Mouse (Mus musculus): ENCODE data around the gene Hsdl2. TPM values are rescaled to one million over a fixed set of nuclear protein-coding genes. Genes with fewer than 3 reads are reported as not detected.
"Not testable (repeated sequence)": the region's sequence is repeated elsewhere in the genome, so short reads cannot be mapped to it uniquely, and the experiment has no call there.

Gene Hsdl2
- polyA plus RNA-seq, 1 experiment from 2014 or later: 32.2 TPM

DNA sequence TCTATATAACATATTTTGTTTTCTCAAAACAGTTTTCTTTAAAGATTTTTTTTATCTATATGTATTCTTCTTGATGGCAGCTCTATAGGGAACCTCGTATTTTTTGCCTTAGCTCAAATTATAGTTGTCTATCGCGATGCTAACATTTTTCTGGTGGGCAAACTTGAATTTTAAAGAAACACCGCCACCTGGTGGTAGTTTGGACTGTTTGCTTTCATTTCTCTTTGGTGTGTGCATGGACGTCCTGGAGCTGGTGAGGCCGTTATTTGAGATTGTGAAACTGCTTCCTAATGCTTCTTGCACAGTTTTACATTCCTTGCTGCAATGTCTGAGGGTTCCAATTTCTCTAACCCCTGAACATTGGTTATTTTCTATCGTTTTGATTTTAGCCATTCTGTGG is 11.8 kb upstream of the Hsdl2 start:
- no peak overlapping the region for H3K4me3 ChIP-seq (ENCODE audit: low read depth, low read length)
- H3K4me2 ChIP-seq (ENCODE audit: low read depth, low read length): no peak overlapping the region
- H3K9me3 ChIP-seq (replicated peaks; ENCODE audit: control insufficient read depth, low read length): no peaks in the 10 kb centered on the region; the same call in 1 of the 2 replicates
- WGBS: 5% methylated on average over 7 of the region's 7 CpGs
- H3K4me1 ChIP-seq (ENCODE audit: control insufficient read depth, insufficient read depth, low read length): no peaks in the 10 kb centered on the region
- no peak for ATAC-seq (replicated peaks; ENCODE audit: insufficient number of reproducible peaks, low FRiP score, low TSS enrichment, low read depth)
- no peak overlapping the region for H3K9ac ChIP-seq (replicated peaks; ENCODE audit: low read length)
- no peak overlapping the region for H3K27ac ChIP-seq (replicated peaks; ENCODE audit: low read depth, low read length)
- peak; percentile 92 for DNase-seq (ENCODE audit: low spot score)
- H3K27me3 ChIP-seq (ENCODE audit: control insufficient read depth, insufficient read depth, low read length): no peaks in the 10 kb centered on the region
- no peaks in the 10 kb centered on the region for H3K36me3 ChIP-seq (replicated peaks; ENCODE audit: control insufficient read depth, insufficient read depth, low read depth, low read length)

DNA sequence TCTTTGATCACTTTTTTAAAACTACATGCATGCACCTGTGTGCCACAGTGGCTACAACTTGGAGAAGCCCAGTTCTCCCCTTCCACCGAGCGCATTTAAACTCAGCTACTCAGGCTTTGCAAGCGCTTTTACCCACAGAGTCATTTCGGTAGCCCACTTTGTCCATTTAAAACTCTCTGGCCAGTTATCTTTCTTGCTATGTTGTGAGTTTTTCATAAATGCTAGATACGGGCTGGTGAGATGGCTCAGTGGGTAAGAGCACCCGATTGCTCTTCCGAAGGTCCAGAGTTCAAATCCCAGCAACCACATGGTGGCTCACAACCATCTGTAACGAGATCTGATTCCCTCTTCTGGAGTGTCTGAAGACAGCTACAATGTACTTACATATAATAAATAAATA is 10.8 kb upstream of the Hsdl2 start:
- not testable (repeated sequence) for DNase-seq (ENCODE audit: low spot score); H3K9ac ChIP-seq (replicated peaks; ENCODE audit: low read length); ATAC-seq (replicated peaks; ENCODE audit: insufficient number of reproducible peaks, low FRiP score, low TSS enrichment, low read depth); H3K27ac ChIP-seq (replicated peaks; ENCODE audit: low read depth, low read length); H3K9me3 ChIP-seq (replicated peaks; ENCODE audit: control insufficient read depth, low read length); H3K4me1 ChIP-seq (ENCODE audit: control insufficient read depth, insufficient read depth, low read length); H3K4me3 ChIP-seq (ENCODE audit: low read depth, low read length); H3K36me3 ChIP-seq (replicated peaks; ENCODE audit: control insufficient read depth, insufficient read depth, low read depth, low read length); H3K27me3 ChIP-seq (ENCODE audit: control insufficient read depth, insufficient read depth, low read length); H3K4me2 ChIP-seq (ENCODE audit: low read depth, low read length)
- WGBS: 91% methylated on average over 8 of the region's 8 CpGs

DNA sequence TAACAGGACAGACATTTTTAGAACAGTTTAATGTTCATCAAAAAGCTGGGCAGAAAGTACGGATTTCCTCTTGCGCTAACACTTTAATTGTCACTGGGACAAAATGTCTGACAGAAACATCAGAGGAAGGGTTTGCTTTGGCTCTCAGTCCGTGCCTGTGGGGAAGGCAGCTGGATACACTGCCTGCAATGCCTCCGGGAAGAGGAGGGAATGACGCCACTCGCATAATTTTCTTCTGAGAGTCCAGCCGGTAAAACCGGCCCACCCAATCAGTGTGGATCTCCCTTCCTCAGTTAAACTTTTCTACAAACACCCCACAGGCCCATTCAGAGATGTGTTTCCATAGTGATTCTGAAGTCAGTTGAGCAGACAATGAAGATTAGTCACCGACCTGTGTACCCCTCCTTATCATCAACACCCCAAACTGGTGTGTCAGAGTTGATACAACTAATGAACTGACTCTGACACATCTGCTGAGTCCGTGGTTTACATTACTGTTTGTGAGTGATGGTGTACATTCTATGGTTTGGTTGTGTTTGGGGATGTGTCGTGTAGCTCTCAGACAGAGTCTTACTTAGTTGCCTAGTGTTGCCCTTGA is 8.7 kb upstream of the Hsdl2 start:
- Histone ChIP-seq H3K4me3 (ENCODE audit: low read depth, low read length) (no peak overlapping the region), H3K27ac (replicated peaks; ENCODE audit: low read depth, low read length) (no peak overlapping the region), H3K4me2 (ENCODE audit: low read depth, low read length) (no peak overlapping the region), H3K27me3 (ENCODE audit: control insufficient read depth, insufficient read depth, low read length) (no peaks in the 10 kb centered on the region), H3K4me1 (ENCODE audit: control insufficient read depth, insufficient read depth, low read length) (no peaks in the 10 kb centered on the region), H3K36me3 (replicated peaks; ENCODE audit: control insufficient read depth, insufficient read depth, low read depth, low read length) (no peaks in the 10 kb centered on the region), H3K9ac (replicated peaks; ENCODE audit: low read length) (no peak overlapping the region), H3K9me3 (replicated peaks; ENCODE audit: control insufficient read depth, low read length) (no peaks in the 10 kb centered on the region)
- 85% methylated on average over 11 of the region's 11 CpGs for WGBS
- ATAC-seq (replicated peaks; ENCODE audit: insufficient number of reproducible peaks, low FRiP score, low TSS enrichment, low read depth) (no peak), DNase-seq (ENCODE audit: low spot score) (no peak)

DNA sequence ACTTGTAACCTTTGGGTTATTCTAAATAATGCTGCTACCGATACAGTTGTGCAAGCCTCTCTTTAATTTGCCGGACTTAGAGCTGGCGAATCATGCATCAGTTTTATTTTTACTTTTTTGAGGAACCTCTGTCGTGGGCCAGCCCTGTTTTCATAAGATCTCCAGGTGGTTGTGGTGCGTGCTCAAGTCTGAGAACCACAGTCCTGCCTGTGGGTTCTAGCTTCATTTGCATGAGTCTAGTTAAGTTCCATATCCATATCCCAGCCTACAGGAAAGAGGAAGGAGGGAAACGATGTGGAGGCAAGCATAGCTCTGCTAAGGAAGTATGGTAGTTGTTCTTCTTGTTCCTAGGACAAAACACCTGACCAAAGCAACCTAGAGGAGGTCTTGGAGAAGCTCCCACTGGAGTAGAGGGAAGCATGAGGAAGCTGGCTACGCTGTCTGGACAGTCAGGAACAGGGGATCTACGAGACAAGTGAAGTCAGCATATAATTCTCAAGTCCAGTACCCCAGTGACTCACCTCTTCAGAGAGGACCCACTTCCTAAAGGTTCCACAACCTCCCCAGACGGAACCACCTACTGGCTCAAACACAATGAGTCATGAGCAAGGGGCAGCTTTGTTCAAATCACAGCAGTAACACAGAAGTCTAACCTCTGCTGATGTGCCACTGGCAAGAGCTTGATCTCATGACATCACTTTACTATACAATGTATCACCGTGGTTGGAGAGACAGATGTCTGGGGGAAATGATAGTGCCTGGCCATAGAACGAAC is 6.0 kb upstream of the Hsdl2 start:
- H3K27ac ChIP-seq (replicated peaks; ENCODE audit: low read depth, low read length): no peak overlapping the region
- H3K36me3 ChIP-seq (replicated peaks; ENCODE audit: control insufficient read depth, insufficient read depth, low read depth, low read length): no peaks in the 10 kb centered on the region
- H3K9me3 ChIP-seq (replicated peaks; ENCODE audit: control insufficient read depth, low read length): no peaks in the 10 kb centered on the region
- no peaks in the 10 kb centered on the region for H3K4me1 ChIP-seq (ENCODE audit: control insufficient read depth, insufficient read depth, low read length)
- ATAC-seq (replicated peaks; ENCODE audit: insufficient number of reproducible peaks, low FRiP score, low TSS enrichment, low read depth): no peak
- DNase-seq (ENCODE audit: low spot score): no peak
- no peak overlapping the region for H3K4me3 ChIP-seq (ENCODE audit: low read depth, low read length)
- H3K4me2 ChIP-seq (ENCODE audit: low read depth, low read length): no peak overlapping the region
- H3K27me3 ChIP-seq (ENCODE audit: control insufficient read depth, insufficient read depth, low read length): no peaks in the 10 kb centered on the region
- H3K9ac ChIP-seq (replicated peaks; ENCODE audit: low read length): no peak overlapping the region
- 84% methylated on average over 11 of the region's 11 CpGs for WGBS

DNA sequence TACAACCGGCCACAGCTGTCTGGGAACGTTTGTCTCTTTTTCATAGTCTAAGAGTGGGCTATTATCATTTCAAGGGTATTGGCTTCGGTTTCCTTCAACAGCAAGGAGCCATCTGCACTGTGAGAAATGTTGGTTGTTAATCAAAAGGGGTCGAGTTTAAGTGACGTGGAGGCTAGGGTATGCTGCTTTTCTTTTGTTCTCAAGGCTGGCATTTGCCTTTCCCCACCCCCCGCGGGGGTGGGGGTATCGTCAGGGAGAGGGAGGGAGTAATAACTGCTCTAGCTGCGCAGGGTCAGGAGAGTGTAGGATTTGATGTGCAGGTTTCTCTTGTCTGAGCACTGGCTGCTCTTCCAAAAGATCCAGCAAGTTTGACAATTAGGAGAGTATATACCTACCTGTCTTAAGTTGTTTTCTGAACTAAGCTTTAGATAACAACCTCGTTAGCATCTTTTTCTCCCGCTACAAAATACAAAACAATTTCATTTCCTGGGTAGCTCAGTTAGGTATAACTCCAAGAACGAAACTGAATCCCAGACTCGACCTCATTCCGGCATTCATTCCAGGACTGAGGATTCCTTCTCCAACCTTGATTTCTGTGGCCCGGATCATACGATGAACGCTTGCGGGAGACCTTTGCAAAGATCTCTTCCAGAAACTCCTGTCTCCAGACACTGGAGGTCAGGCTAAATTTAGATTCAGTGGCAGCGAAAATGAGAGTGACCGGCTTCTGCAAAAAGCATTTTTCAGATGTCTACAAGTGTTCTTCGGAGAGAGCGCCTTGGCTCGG is 675 bp upstream of the Hsdl2 start:
- H3K9me3 ChIP-seq (replicated peaks; ENCODE audit: control insufficient read depth, low read length): no peaks in the 10 kb centered on the region
- WGBS: under 1% methylated on average over 23 of the region's 23 CpGs
- H3K27me3 ChIP-seq (ENCODE audit: control insufficient read depth, insufficient read depth, low read length): no peaks in the 10 kb centered on the region
- no peaks in the 10 kb centered on the region for H3K4me1 ChIP-seq (ENCODE audit: control insufficient read depth, insufficient read depth, low read length)
- H3K9ac ChIP-seq (replicated peaks; ENCODE audit: low read length): peak overlapping the region; percentile 72
- DNase-seq (ENCODE audit: low spot score): peak; percentile 72
- peak overlapping the region; percentile 74 for H3K4me2 ChIP-seq (ENCODE audit: low read depth, low read length)
- no peak for ATAC-seq (replicated peaks; ENCODE audit: insufficient number of reproducible peaks, low FRiP score, low TSS enrichment, low read depth)
- peak overlapping the region; percentile 72; the same call in 1 of the 2 replicates for H3K27ac ChIP-seq (replicated peaks; ENCODE audit: low read depth, low read length)
- H3K4me3 ChIP-seq (ENCODE audit: low read depth, low read length): peak overlapping the region; percentile 64
- H3K36me3 ChIP-seq (replicated peaks; ENCODE audit: control insufficient read depth, insufficient read depth, low read depth, low read length): no peaks in the 10 kb centered on the region

DNA sequence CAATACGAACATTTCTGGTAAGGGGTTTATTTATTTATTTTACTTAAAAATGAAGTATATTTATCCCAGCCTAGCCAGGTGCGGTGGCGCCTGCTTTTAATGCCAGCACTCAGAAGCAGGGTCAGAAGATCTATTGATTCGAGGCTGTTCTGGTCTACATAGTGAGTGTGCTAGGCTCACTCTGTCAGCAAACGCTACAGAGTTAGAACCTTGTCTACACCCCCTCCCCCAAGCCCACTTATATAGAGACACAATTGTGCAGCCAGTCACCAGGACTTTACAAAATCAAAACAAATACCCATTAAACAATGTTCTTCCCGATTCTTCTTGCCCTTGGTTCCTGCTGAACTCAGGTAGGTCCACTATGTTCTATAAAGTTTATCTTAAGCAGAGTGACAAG is 823 bp downstream of the Hsdl2 start:
- no peak for ATAC-seq (replicated peaks; ENCODE audit: insufficient number of reproducible peaks, low FRiP score, low TSS enrichment, low read depth)
- no peaks in the 10 kb centered on the region for H3K36me3 ChIP-seq (replicated peaks; ENCODE audit: control insufficient read depth, insufficient read depth, low read depth, low read length)
- H3K9me3 ChIP-seq (replicated peaks; ENCODE audit: control insufficient read depth, low read length): no peaks in the 10 kb centered on the region
- H3K4me1 ChIP-seq (ENCODE audit: control insufficient read depth, insufficient read depth, low read length): no peaks in the 10 kb centered on the region
- H3K4me3 ChIP-seq (ENCODE audit: low read depth, low read length): no peak overlapping the region
- 26% methylated on average over 6 of the region's 6 CpGs for WGBS
- no peak for DNase-seq (ENCODE audit: low spot score)
- no peak overlapping the region for H3K9ac ChIP-seq (replicated peaks; ENCODE audit: low read length)
- H3K27me3 ChIP-seq (ENCODE audit: control insufficient read depth, insufficient read depth, low read length): no peaks in the 10 kb centered on the region
- H3K4me2 ChIP-seq (ENCODE audit: low read depth, low read length): peak overlapping the region; percentile 74
- no peak overlapping the region for H3K27ac ChIP-seq (replicated peaks; ENCODE audit: low read depth, low read length)

DNA sequence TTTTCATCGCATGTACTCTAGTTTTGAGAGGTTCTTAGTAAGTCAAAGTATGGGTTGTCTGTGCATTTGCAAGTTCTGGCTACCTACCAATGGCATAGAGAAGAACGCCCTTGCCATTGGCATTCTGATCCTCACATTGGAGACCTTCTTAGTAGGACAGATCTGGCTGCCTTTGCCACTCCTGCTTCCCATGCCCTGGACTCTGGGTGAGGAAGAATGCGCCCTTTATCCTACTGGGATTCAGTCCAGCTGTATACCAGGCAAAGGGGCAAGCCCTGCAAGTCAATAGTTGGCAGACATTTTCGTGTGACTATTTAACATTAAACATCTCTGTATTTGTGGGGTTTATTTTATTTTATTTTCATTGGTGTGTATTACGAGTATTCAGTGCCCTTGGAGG is 3.7 kb downstream of the Hsdl2 start:
- Histone ChIP-seq H3K4me1 (ENCODE audit: control insufficient read depth, insufficient read depth, low read length) (no peaks in the 10 kb centered on the region), H3K27me3 (ENCODE audit: control insufficient read depth, insufficient read depth, low read length) (no peaks in the 10 kb centered on the region), H3K36me3 (replicated peaks; ENCODE audit: control insufficient read depth, insufficient read depth, low read depth, low read length) (no peaks in the 10 kb centered on the region), H3K4me3 (ENCODE audit: low read depth, low read length) (no peak overlapping the region), H3K27ac (replicated peaks; ENCODE audit: low read depth, low read length) (no peak overlapping the region), H3K9ac (replicated peaks; ENCODE audit: low read length) (no peak overlapping the region), H3K4me2 (ENCODE audit: low read depth, low read length) (no peak overlapping the region), H3K9me3 (replicated peaks; ENCODE audit: control insufficient read depth, low read length) (no peaks in the 10 kb centered on the region)
- DNase-seq (ENCODE audit: low spot score) (no peak), ATAC-seq (replicated peaks; ENCODE audit: insufficient number of reproducible peaks, low FRiP score, low TSS enrichment, low read depth) (no peak)
- WGBS: 77% methylated on average over 5 of the region's 5 CpGs

Measured in embryonic facial prominence, embryonic 11.5 days (tissue).